Mouse (Mus musculus) thymus, adult 2 months (tissue): ENCODE measurements around the gene Gm49388. TPM values are rescaled to one million over a fixed set of nuclear protein-coding genes. Genes with fewer than 3 reads are reported as not detected.

ENCODE experiments used
- DNase-seq: peaks from one replicate; pipeline ENCODE4 v3.0.0; 2021
- H3K27ac ChIP-seq: fragments of 200-500 bp; 2 replicates; pipeline ENCODE4 v1.5.1; 2012; ENCODE audit warnings: low read length, control low read depth; ENCODE audit not compliant: control insufficient read depth, insufficient read depth
- H3K27me3 ChIP-seq: fragments of 200-500 bp; 2 replicates; pipeline ENCODE4 v1.6.1; 2012; ENCODE audit warnings: mild to moderate bottlenecking, low read length, moderate library complexity, mixed read lengths; ENCODE audit not compliant: control insufficient read depth, insufficient read depth
- H3K36me3 ChIP-seq: fragments of 200-500 bp; 2 replicates; pipeline ENCODE4 v1.6.1; 2012; ENCODE audit warnings: mild to moderate bottlenecking, low read length, moderate library complexity; ENCODE audit not compliant: control insufficient read depth, insufficient read depth
- H3K4me1 ChIP-seq: fragments of 200-500 bp; replicated peaks from 2 replicates; pipeline ENCODE4 v1.6.1; 2012; ENCODE audit warnings: low read length; ENCODE audit not compliant: control insufficient read depth, insufficient read depth
- H3K4me3 ChIP-seq: fragments of 200-500 bp; 2 replicates; pipeline ENCODE4 v1.5.1; 2012; ENCODE audit warnings: mild to moderate bottlenecking, low read length, control low read depth, moderate library complexity; ENCODE audit not compliant: control insufficient read depth, insufficient read depth
- CTCF ChIP-seq: fragments of 200-500 bp; IDR thresholded peaks from 2 replicates; pipeline ENCODE4 v1.5.1; 2012; ENCODE audit warnings: mild to moderate bottlenecking, control low read depth, low read length, moderate library complexity, borderline replicate concordance; ENCODE audit not compliant: control insufficient read depth, poor library complexity, insufficient read depth; ENCODE audit errors: extremely low read depth
- POLR2A ChIP-seq: fragments of 200-500 bp; IDR thresholded peaks from 2 replicates; pipeline ENCODE4 v1.6.1; 2012; ENCODE audit warnings: mild to moderate bottlenecking, low read length, control low read depth, moderate library complexity; ENCODE audit not compliant: control insufficient read depth, poor library complexity, insufficient read depth; ENCODE audit errors: extremely low read depth
- WGBS: fragments of 180-500 bp; shearing (Covaris S2); methylation state at CpG from one replicate; pipeline ENCODE4 v1.1.7; 2018; 5-methylcytosine and 5-hydroxymethylcytosine counted together
- polyA plus RNA-seq: library from polyadenylated mRNA; depleted of rRNA; stranded (reverse); fragments of >200 nt; gene quantifications from 2 replicates; pipeline ENCODE4 v1.2.3, GENCODE M21; 2012

Gm49388 gene
- polyA plus RNA-seq, 1 experiment: not detected

GRCm38 (mm10) chr7:127767671-127768345 is 17.6 kb upstream of the Gm49388 start:
- Histone ChIP-seq H3K4me3 (no peak overlapping the region), H3K27me3 (no peaks in the 10 kb centered on the region), H3K4me1 (peaks cover 29% of the 10 kb centered on the region), H3K27ac (no peak overlapping the region), H3K36me3 (peaks cover 5% of the 10 kb centered on the region; the same call in 1 of the 2 replicates)
- WGBS: 98% methylated on average over 19 of the region's 19 CpGs
- no peak for DNase-seq
- TF ChIP-seq CTCF: no peak
- no peak for TF ChIP-seq POLR2A

GRCm38 (mm10) chr7:127768346-127768996 is 16.9 kb upstream of the Gm49388 start:
- Histone ChIP-seq H3K4me1 (peaks cover 29% of the 10 kb centered on the region), H3K4me3 (no peak overlapping the region), H3K36me3 (peaks cover 2% of the 10 kb centered on the region; the same call in 1 of the 2 replicates), H3K27me3 (no peaks in the 10 kb centered on the region), H3K27ac (no peak overlapping the region)
- TF ChIP-seq CTCF: no peak
- TF ChIP-seq POLR2A: no peak
- DNase-seq: peak; percentile 36
- WGBS: 74% methylated on average over 13 of the region's 13 CpGs

GRCm38 (mm10) chr7:127768997-127769593 is 16.3 kb upstream of the Gm49388 start:
- H3K36me3 ChIP-seq: no peaks in the 10 kb centered on the region

GRCm38 (mm10) chr7:127769651-127770038 is 15.8 kb upstream of the Gm49388 start, which contains the start of gene Orai3:
Gene Orai3 (plus strand): TSS chr7:127769815.
- DNase-seq: peak; percentile 69
- H3K27ac ChIP-seq: peak within 1 kb of the TSS; percentile 42; the same call in 1 of the 2 replicates
- no peaks in the 10 kb centered on the region for H3K36me3 ChIP-seq
- 0 out of 2 replicates have a peak, but pooled peaks have one; percentile 21 for TF ChIP-seq POLR2A
- TF ChIP-seq CTCF: no peak
- peaks cover 29% of the 10 kb centered on the region for H3K4me1 ChIP-seq
- peak within 1 kb of the TSS; percentile 83 for H3K4me3 ChIP-seq
- WGBS: under 1% methylated on average over 24 of the region's 24 CpGs
- no peaks in the 10 kb centered on the region for H3K27me3 ChIP-seq

More at GRCm38 (mm10) chr7:127768997-127769593, 16.3 kb upstream of the Gm49388 start:
- Histone ChIP-seq H3K4me1 (peaks cover 29% of the 10 kb centered on the region), H3K4me3 (peak overlapping the region; percentile 83), H3K27me3 (no peaks in the 10 kb centered on the region), H3K27ac (peak overlapping the region; percentile 42; the same call in 1 of the 2 replicates)
- TF ChIP-seq CTCF (no peak), POLR2A (no peak)
- peak; percentile 49 for DNase-seq
- WGBS: under 1% methylated on average over 16 of the region's 16 CpGs

- TF ChIP-seq POLR2A (no peak), CTCF (no peak)
- WGBS: 1% methylated on average over 27 of the region's 27 CpGs
These were observed 15.1 kb upstream of the Gm49388 start for GRCm38 (mm10) chr7:127770039-127770905.

GRCm38 (mm10) chr7:127771262-127771661 is 14.1 kb upstream of the Gm49388 start:
- Histone ChIP-seq H3K27ac (no peak overlapping the region), H3K27me3 (no peaks in the 10 kb centered on the region), H3K36me3 (no peaks in the 10 kb centered on the region), H3K4me1 (peaks cover 29% of the 10 kb centered on the region), H3K4me3 (no peak overlapping the region)
- DNase-seq: no peak
- 43% methylated on average over 5 of the region's 5 CpGs for WGBS
- TF ChIP-seq CTCF (no peak), POLR2A (no peak)

More at GRCm38 (mm10) chr7:127770039-127770905, 15.1 kb upstream of the Gm49388 start:
- H3K4me3 ChIP-seq: peak overlapping the region; percentile 83
- no peak for DNase-seq
- H3K27ac ChIP-seq: no peak overlapping the region
- no peaks in the 10 kb centered on the region for H3K36me3 ChIP-seq
- no peaks in the 10 kb centered on the region for H3K27me3 ChIP-seq
- H3K4me1 ChIP-seq: peaks cover 29% of the 10 kb centered on the region
